Mouse (Mus musculus): ENCODE data around the gene Alg14. TPM values are rescaled to one million over a fixed set of nuclear protein-coding genes. Genes with fewer than 3 reads are reported as not detected.
A peak's percentile ranks its signal among the peaks of the same experiment; 100 is the strongest.

The Alg14 gene
- polyA plus RNA-seq (2015; fragmentation: Nextera tagmentation; extraction: Ambion mirVana): 15.0 and 16.6 TPM in 2 replicates

- peak within 1 kb of the TSS; percentile 74 for H3K4me3 ChIP-seq (ENCODE audit: low read depth, low read length)
- under 1% methylated on average over 42 of the region's 42 CpGs for WGBS (ENCODE audit: insufficient replicate concordance)
Measured at GRCm38 (mm10) chr3:121291560-121292258, at the start of gene Alg14. Gene Alg14 (plus strand): TSS chr3:121291773.

DNA sequence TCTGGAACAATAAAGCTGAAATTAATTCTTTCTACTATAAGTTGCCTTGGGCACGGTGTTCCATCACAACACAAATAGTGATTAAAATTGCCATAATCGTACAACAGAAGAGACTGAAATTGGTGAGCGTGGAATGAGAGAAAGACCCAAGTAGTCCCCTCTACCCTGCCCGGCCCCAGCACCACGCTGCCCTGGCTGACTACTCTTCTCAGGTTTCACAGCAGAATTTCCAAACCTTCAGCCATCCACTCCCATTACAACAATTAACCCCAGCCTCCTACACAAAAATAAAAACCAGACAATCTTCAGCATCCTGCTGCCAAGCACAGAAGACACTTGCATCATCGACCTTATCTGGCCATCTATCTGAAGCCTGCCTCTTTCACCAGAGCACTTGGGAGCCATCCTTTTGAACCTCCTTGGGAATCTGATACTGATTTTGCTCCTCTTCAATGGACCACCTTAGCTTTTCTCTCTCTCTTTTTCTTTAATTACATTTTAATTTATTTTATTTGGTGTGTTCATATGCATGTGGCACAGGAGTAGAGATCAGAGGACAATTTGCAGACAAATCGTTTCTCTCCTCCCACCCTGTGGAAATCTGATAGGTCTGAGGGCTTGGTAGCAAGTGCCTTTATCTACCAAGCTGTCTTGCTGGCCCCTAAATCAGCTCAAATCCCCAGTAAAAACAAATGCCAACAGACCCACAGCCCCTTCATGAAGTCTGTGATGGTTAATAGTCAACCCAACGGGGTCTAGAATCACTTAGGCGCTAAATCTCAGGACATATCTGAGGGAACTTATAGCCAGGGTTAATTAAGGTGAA is 49.2 kb upstream of the Alg14 start:
- Histone ChIP-seq H3K9me3 (replicated peaks; ENCODE audit: control insufficient read depth, low read length) (no peaks in the 10 kb centered on the region), H3K9ac (ENCODE audit: low read depth, low read length) (no peak overlapping the region), H3K36me3 (ENCODE audit: control insufficient read depth, insufficient read depth) (no peaks in the 10 kb centered on the region), H3K4me1 (ENCODE audit: control insufficient read depth, low read depth, low read length) (peaks cover 7% of the 10 kb centered on the region), H3K27ac (ENCODE audit: low read length) (no peak overlapping the region), H3K4me3 (ENCODE audit: low read depth, low read length) (no peak overlapping the region), H3K4me2 (ENCODE audit: low read depth, low read length) (no peak overlapping the region), H3K27me3 (ENCODE audit: control insufficient read depth, insufficient read depth, low read depth, low read length) (no peaks in the 10 kb centered on the region)
- 58% methylated on average over 9 of the region's 9 CpGs for WGBS (ENCODE audit: insufficient replicate concordance)
- no peak for ATAC-seq (ENCODE audit: low read depth)

More at GRCm38 (mm10) chr3:121291560-121292258, at the start of gene Alg14:
- Histone ChIP-seq H3K4me2 (ENCODE audit: low read depth, low read length) (peak within 1 kb of the TSS; percentile 92), H3K9ac (ENCODE audit: low read depth, low read length) (peak within 1 kb of the TSS; percentile 85), H3K9me3 (replicated peaks; ENCODE audit: control insufficient read depth, low read length) (no peaks in the 10 kb centered on the region), H3K27ac (ENCODE audit: low read length) (peak within 1 kb of the TSS; percentile 92), H3K4me1 (ENCODE audit: control insufficient read depth, low read depth, low read length) (peaks cover 12% of the 10 kb centered on the region), H3K27me3 (ENCODE audit: control insufficient read depth, insufficient read depth, low read depth, low read length) (no peaks in the 10 kb centered on the region), H3K36me3 (ENCODE audit: control insufficient read depth, insufficient read depth) (no peaks in the 10 kb centered on the region)
- peak; percentile 96 for ATAC-seq (ENCODE audit: low read depth)

- H3K27me3 ChIP-seq (ENCODE audit: control insufficient read depth, insufficient read depth, low read depth, low read length): no peaks in the 10 kb centered on the region
- peak; percentile 47 for ATAC-seq (ENCODE audit: low read depth)
- no peak overlapping the region for H3K27ac ChIP-seq (ENCODE audit: low read length)
- peaks cover 7% of the 10 kb centered on the region for H3K4me1 ChIP-seq (ENCODE audit: control insufficient read depth, low read depth, low read length)
- no peak overlapping the region for H3K9ac ChIP-seq (ENCODE audit: low read depth, low read length)
- no peaks in the 10 kb centered on the region for H3K36me3 ChIP-seq (ENCODE audit: control insufficient read depth, insufficient read depth)
- no peak overlapping the region for H3K4me2 ChIP-seq (ENCODE audit: low read depth, low read length)
- WGBS (ENCODE audit: insufficient replicate concordance): 13% methylated on average over 4 of the region's 4 CpGs
- no peak overlapping the region for H3K4me3 ChIP-seq (ENCODE audit: low read depth, low read length)
- no peaks in the 10 kb centered on the region for H3K9me3 ChIP-seq (replicated peaks; ENCODE audit: control insufficient read depth, low read length)
Measured at GRCm38 (mm10) chr3:121242941-121243340, 48.6 kb upstream of the Alg14 start.

DNA sequence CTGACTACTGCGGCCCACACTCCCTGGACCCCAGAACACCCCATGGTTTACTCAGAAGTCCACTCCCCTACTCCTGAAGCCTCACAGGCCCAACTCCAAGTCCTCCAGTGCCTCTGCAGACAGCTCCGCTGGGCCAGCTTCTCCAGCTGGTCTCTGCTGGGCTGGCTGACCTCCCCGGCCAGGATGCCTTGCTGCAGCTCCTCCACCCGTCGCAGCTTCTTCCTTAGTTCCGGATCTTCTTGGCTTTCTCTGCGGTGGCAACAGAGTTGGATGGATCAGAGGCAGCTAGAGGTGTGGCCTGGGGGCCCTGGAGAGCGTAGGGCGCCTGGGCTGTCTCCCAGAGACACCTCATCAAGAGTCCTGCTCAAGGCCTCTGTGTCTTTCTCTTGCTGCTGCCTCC is 41.5 kb upstream of the Alg14 start:
- 88% methylated on average over 9 of the region's 9 CpGs for WGBS (ENCODE audit: insufficient replicate concordance)

GRCm38 (mm10) chr3:121250576-121251433 is 40.8 kb upstream of the Alg14 start:
- Histone ChIP-seq H3K4me2 (ENCODE audit: low read depth, low read length) (no peak overlapping the region), H3K36me3 (ENCODE audit: control insufficient read depth, insufficient read depth) (peaks cover 4% of the 10 kb centered on the region; the same call in 1 of the 2 replicates)
- ATAC-seq (ENCODE audit: low read depth): no peak

More for the DNA sequence above, 41.5 kb upstream of the Alg14 start:
- no peaks in the 10 kb centered on the region for H3K27me3 ChIP-seq (ENCODE audit: control insufficient read depth, insufficient read depth, low read depth, low read length)
- no peaks in the 10 kb centered on the region for H3K9me3 ChIP-seq (replicated peaks; ENCODE audit: control insufficient read depth, low read length)
- H3K4me3 ChIP-seq (ENCODE audit: low read depth, low read length): no peak overlapping the region
- H3K4me2 ChIP-seq (ENCODE audit: low read depth, low read length): no peak overlapping the region
- no peak for ATAC-seq (ENCODE audit: low read depth)
- no peak overlapping the region for H3K9ac ChIP-seq (ENCODE audit: low read depth, low read length)
- H3K36me3 ChIP-seq (ENCODE audit: control insufficient read depth, insufficient read depth): peaks cover 4% of the 10 kb centered on the region; the same call in 1 of the 2 replicates
- H3K27ac ChIP-seq (ENCODE audit: low read length): no peak overlapping the region
- no peaks in the 10 kb centered on the region; the same call in 1 of the 2 replicates for H3K4me1 ChIP-seq (ENCODE audit: control insufficient read depth, low read depth, low read length)

DNA sequence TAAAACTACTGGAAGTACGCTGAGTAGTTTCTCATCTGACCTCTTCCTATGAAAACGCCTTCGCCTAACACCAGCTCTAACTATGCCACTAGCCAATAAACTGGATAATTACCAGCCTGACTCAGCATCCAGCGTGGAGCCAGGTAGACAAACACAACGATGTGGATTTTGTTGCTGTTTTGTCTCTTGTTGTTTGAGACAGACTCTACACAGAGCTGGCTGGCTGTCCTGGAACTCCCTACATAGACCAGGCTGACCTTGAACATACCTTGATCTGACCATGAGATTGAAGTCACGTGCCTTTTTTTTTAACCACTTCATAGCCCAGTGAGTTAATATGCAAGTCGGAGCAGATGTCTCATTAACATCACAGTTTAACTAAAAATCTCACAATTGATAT is 36.1 kb upstream of the Alg14 start:
- H3K27me3 ChIP-seq (ENCODE audit: control insufficient read depth, insufficient read depth, low read depth, low read length): no peaks in the 10 kb centered on the region
- H3K4me3 ChIP-seq (ENCODE audit: low read depth, low read length): no peak overlapping the region
- 82% methylated on average over 7 of the region's 7 CpGs for WGBS (ENCODE audit: insufficient replicate concordance)
- no peak overlapping the region for H3K9ac ChIP-seq (ENCODE audit: low read depth, low read length)
- H3K4me1 ChIP-seq (ENCODE audit: control insufficient read depth, low read depth, low read length): peaks cover 24% of the 10 kb centered on the region
- peaks cover 3% of the 10 kb centered on the region; the same call in 1 of the 2 replicates for H3K36me3 ChIP-seq (ENCODE audit: control insufficient read depth, insufficient read depth)
- H3K27ac ChIP-seq (ENCODE audit: low read length): no peak overlapping the region
- H3K9me3 ChIP-seq (replicated peaks; ENCODE audit: control insufficient read depth, low read length): no peaks in the 10 kb centered on the region
- ATAC-seq (ENCODE audit: low read depth): no peak
- H3K4me2 ChIP-seq (ENCODE audit: low read depth, low read length): no peak overlapping the region

More at GRCm38 (mm10) chr3:121250576-121251433, 40.8 kb upstream of the Alg14 start:
- Histone ChIP-seq H3K4me3 (ENCODE audit: low read depth, low read length) (no peak overlapping the region), H3K4me1 (ENCODE audit: control insufficient read depth, low read depth, low read length) (no peaks in the 10 kb centered on the region; the same call in 1 of the 2 replicates), H3K27me3 (ENCODE audit: control insufficient read depth, insufficient read depth, low read depth, low read length) (no peaks in the 10 kb centered on the region), H3K9me3 (replicated peaks; ENCODE audit: control insufficient read depth, low read length) (no peaks in the 10 kb centered on the region), H3K27ac (ENCODE audit: low read length) (no peak overlapping the region), H3K9ac (ENCODE audit: low read depth, low read length) (no peak overlapping the region)
- WGBS (ENCODE audit: insufficient replicate concordance): 79% methylated on average over 19 of the region's 19 CpGs

- peaks cover 30% of the 10 kb centered on the region for H3K4me1 ChIP-seq (ENCODE audit: control insufficient read depth, low read depth, low read length)
- no peak overlapping the region for H3K4me2 ChIP-seq (ENCODE audit: low read depth, low read length)
- H3K9ac ChIP-seq (ENCODE audit: low read depth, low read length): no peak overlapping the region
- ATAC-seq (ENCODE audit: low read depth): no peak
- no peaks in the 10 kb centered on the region for H3K36me3 ChIP-seq (ENCODE audit: control insufficient read depth, insufficient read depth)
- no peak overlapping the region for H3K4me3 ChIP-seq (ENCODE audit: low read depth, low read length)
- H3K9me3 ChIP-seq (replicated peaks; ENCODE audit: control insufficient read depth, low read length): no peaks in the 10 kb centered on the region
- WGBS (ENCODE audit: insufficient replicate concordance): 84% methylated on average over 8 of the region's 8 CpGs
- H3K27me3 ChIP-seq (ENCODE audit: control insufficient read depth, insufficient read depth, low read depth, low read length): no peaks in the 10 kb centered on the region; the same call in 1 of the 2 replicates
- no peak overlapping the region for H3K27ac ChIP-seq (ENCODE audit: low read length)
Measured at GRCm38 (mm10) chr3:121256131-121256530, 35.4 kb upstream of the Alg14 start.

DNA sequence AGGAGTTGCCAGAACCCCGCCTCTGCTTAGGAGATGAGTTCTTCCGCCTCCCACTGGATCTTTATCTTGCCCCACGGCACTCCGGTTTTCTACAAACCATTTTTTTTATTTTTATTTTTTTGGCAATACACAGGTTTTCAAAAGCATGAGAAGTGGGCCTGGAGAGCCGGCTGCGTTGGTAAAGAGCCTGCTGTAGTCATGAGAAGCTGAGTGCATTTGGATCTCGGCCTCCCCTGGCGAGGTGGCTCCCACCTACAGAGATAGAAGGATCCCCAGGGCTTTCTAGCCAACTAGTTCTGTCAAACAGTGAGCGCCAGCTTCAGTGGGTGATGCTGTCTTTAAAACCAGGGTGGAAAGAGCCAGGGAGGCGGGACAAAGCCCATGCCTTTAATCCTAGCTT is 34.2 kb upstream of the Alg14 start:
- Histone ChIP-seq H3K36me3 (ENCODE audit: control insufficient read depth, insufficient read depth) (no peaks in the 10 kb centered on the region), H3K4me3 (ENCODE audit: low read depth, low read length) (no peak overlapping the region), H3K4me2 (ENCODE audit: low read depth, low read length) (no peak overlapping the region), H3K9ac (ENCODE audit: low read depth, low read length) (no peak overlapping the region), H3K27ac (ENCODE audit: low read length) (no peak overlapping the region), H3K27me3 (ENCODE audit: control insufficient read depth, insufficient read depth, low read depth, low read length) (no peaks in the 10 kb centered on the region; the same call in 1 of the 2 replicates), H3K9me3 (replicated peaks; ENCODE audit: control insufficient read depth, low read length) (no peaks in the 10 kb centered on the region), H3K4me1 (ENCODE audit: control insufficient read depth, low read depth, low read length) (peaks cover 31% of the 10 kb centered on the region)
- no peak for ATAC-seq (ENCODE audit: low read depth)
- WGBS (ENCODE audit: insufficient replicate concordance): 76% methylated on average over 10 of the region's 10 CpGs

Measured in liver, embryonic 16.5 days (tissue).